Mouse (Mus musculus) embryonic fibroblast, embryonic 13.5 days (primary cell): Measurements from ENCODE around the gene Rpl13. TPM values are rescaled to one million over a fixed set of nuclear protein-coding genes. Genes with fewer than 3 reads are reported as not detected.

Source experiments
- H3K27ac ChIP-seq: 2 replicates; pipeline ENCODE4 v1.5.1; 2012; ENCODE audit warnings: low read length, control low read depth, inconsistent platforms; ENCODE audit not compliant: insufficient read depth
- H3K4me1 ChIP-seq: 2 replicates; pipeline ENCODE4 v1.6.1; 2011; ENCODE audit warnings: low read length; ENCODE audit not compliant: control insufficient read depth, insufficient read depth
- H3K4me3 ChIP-seq: 2 replicates; pipeline ENCODE4 v1.5.1; 2011; ENCODE audit warnings: mild to moderate bottlenecking, control low read depth, low read length; ENCODE audit not compliant: insufficient read depth
- CTCF ChIP-seq: IDR thresholded peaks from 2 replicates; pipeline ENCODE4 v1.5.1; 2011; ENCODE audit warnings: mild to moderate bottlenecking, control low read depth, low read length, moderate library complexity, borderline replicate concordance; ENCODE audit not compliant: insufficient read depth
- POLR2A ChIP-seq: IDR thresholded peaks from 2 replicates; pipeline ENCODE4 v1.6.1; 2011; ENCODE audit warnings: low read depth, mild to moderate bottlenecking, control low read depth, low read length, moderate library complexity
- polyA plus RNA-seq: library from polyadenylated mRNA; stranded (reverse); fragments of >200 nt; gene quantifications from 2 replicates; pipeline ENCODE4 v1.2.4, GENCODE M21; 2011; ENCODE audit warnings: low read depth; ENCODE audit not compliant: missing spikeins, insufficient read length

Gene Rpl13
- polyA plus RNA-seq: 1,585 and 1,789 TPM in 2 replicates

DNA sequence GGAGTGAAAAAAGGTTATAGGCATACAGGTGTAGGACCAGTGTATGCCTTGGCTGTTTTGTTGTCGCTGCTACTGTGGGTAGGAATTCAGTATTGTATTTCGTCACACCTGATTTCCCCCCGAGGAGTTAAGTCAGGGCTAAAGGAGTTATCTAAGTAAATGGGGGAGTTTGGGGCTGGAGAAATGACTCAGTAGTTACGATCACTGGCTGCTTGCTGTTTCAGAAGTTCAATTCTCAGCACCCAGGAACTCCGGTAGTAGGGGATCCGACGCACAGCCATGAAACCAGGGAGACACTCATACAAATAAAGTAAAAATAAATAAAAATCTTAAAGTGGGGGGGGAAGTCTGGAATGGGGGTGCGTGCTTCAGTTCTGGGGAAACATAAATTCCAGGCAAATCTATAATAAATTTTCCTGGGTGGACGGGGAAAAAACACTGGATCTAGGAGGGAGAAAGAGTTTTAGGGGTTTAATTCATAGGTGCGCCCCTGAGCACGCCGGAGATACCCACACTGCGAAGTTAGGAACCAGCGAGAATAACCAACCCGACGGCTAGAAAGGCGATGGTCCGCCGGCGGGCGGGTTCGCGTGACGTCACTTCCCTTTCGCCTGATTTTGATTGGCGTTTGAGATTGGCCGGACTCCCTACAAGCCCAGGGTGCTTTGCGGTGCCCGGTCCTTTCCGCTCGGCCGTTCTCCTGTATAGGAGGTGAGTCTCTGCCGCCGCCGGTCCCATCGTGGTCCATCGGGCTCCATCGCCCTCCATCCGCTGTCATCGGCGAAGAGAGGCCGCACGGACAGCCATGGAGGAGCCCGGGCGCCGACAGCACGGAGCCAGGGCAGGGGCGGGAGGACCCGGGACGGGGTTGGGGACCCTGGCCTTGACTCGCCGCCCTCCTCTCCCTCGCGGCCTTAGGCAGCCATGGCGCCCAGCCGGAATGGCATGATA is at the start of gene Rpl13:
Gene Rpl13, plus strand, starts transcription at position 616 of the 951 bp plus-strand sequence.
- Histone ChIP-seq H3K4me3 (peak within 1 kb of the TSS; percentile 95), H3K4me1 (peaks cover 4% of the 10 kb centered on the region), H3K27ac (peak within 1 kb of the TSS; percentile 59)
- TF ChIP-seq POLR2A: peak; percentile 96
- no peak for TF ChIP-seq CTCF

DNA sequence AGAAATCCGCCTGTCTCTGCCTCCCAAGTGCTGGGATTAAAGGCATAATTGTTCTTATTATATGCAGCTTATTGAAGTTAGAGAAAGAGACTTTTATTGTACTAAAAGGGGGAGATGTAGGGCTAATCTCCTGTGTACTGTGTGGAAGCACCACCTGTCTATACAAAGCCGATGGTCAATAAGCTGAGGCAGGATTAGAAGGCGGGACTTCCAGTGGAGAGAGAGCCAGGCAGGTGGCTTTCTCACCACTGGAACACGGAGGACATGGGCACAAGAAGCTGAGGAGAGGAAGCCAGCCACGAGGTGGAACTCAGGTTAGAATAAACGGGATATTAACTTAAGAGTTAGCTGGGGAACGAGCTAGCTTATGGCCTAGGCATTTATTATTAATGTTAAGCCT is 39.4 kb upstream of the Rpl13 start, which contains the start of gene Spg7:
Gene Spg7, plus strand, starts transcription at position 222 of the 400 bp plus-strand sequence.
- H3K27ac ChIP-seq: no peak within 1 kb of the TSS
- H3K4me3 ChIP-seq: no peak within 1 kb of the TSS
- peaks cover 7% of the 10 kb centered on the region; the same call in 1 of the 2 replicates for H3K4me1 ChIP-seq
- TF ChIP-seq CTCF (no peak), POLR2A (no peak)

DNA sequence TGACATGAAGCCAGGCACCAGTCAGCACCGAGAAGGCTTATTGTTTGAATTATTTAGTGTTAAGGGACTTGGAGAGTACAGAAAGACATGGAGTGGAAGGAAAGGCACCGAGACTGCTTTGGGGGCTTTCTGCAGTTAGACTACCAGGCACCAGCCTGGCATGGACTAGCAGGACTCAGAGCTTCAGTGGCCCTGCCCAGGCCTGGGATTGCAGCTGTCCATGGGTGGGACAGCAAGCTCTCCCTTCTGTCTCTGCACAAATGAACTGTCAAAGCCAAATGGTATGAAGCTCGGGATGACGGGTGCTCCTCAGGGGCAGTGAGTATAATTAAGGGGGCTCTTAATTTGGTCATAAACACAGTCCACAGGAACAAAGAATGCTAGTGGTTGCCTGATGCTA is 38.1 kb upstream of the Rpl13 start:
- H3K4me1 ChIP-seq: peaks cover 7% of the 10 kb centered on the region; the same call in 1 of the 2 replicates
- TF ChIP-seq POLR2A (no peak), CTCF (no peak)
- no peak overlapping the region for H3K4me3 ChIP-seq
- H3K27ac ChIP-seq: no peak overlapping the region

DNA sequence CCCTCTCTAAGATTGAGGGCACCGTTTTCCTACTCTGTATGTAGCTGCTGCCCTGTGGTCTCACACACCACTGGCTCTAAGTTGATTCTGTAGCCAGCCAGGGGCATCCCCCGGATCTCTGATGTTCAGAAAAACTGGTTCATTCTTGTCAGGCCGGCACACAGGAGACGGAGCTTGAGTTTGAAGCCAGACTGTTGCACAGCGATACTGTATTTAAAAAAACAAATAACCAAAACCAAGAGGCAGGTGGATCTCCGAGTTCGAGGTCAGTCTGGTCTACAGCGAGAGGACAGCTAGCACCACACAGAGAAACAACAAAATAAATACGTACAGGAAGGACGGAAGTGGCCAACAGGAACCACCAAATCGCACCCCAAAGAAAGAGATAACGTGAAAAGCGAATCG is 37.3 kb upstream of the Rpl13 start:
- Histone ChIP-seq H3K4me1 (peaks cover 7% of the 10 kb centered on the region; the same call in 1 of the 2 replicates), H3K4me3 (peak overlapping the region; percentile 41), H3K27ac (peak overlapping the region; percentile 79)
- no peak for TF ChIP-seq CTCF
- no peak for TF ChIP-seq POLR2A

DNA sequence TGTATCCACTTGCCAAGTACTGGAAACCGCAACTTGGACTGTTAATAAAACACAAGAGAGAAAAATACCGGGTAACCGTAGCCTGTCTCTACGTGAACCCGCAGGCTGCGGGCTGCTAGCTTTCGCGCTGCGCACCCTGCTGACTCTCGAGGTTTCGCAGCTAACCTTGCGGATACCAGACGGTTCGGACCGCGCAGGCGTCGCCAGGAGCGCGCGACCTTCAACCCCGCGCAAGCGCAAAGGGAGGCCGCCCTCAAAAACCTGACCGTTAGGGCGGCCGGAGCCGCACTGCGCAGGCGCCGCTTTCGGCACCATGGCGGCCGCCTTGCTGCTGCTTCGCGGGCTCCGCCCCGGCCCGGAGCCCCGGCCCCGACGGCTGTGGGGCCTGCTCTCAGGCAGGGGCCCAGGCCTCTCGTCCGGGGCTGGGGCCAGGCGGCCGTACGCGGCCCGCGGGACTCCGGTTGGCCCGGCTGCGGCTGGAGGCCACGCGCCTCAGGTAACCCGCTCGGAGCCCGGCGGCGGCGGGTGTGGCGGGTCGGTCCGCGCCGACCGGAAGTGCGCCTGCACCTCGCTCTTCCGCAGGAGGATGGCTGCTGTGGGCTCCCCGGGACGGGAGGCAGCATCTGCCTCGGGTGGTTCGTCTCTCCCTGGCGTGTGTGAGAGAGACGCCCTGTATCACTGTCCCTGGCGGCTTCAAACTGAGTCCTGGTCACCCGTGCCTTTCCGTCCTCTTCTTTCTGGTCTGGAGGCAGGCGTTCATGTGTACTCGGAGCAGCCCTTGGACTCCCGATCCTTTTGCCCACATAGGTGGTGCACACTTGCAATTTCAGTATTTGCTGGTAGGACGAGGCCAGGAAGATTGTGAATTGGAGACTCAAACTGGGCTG is 36.7 kb upstream of the Rpl13 start:
- Histone ChIP-seq H3K4me3 (peak overlapping the region; percentile 90), H3K4me1 (peaks cover 7% of the 10 kb centered on the region; the same call in 1 of the 2 replicates), H3K27ac (peak overlapping the region; percentile 79)
- TF ChIP-seq POLR2A (peak; percentile 93), CTCF (peak; percentile 67; the same call in 1 of the 2 replicates)

DNA sequence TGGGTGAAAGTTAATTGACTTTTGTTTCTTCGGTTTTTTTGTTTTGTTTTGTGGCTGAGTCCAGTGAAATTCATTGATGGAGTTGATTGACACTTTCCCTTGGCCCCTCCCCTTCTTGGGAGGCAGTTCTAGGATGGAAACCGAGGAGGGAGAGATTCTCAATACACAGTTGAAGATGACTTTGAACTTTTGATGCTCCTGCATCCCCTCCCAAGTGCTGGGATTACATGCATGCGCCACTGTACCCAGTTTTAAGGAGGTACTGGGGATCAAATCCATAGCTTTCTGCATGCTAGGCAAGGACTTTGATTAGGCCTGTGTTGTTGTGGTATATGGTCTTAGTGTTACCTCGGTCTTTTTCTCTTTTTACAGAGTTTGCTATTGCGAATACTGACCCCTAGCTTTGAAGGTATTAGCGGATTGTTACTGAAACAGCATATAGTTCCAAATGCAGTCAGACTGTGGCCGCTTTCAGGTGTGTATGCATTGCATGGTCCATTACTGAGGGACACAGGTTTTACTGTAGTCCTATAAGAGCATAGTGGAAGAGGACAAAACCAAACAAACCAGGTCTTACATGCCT is 36.0 kb upstream of the Rpl13 start:
- TF ChIP-seq CTCF: no peak
- no peak for TF ChIP-seq POLR2A
- Histone ChIP-seq H3K4me1 (peaks cover 7% of the 10 kb centered on the region; the same call in 1 of the 2 replicates), H3K27ac (peak overlapping the region; percentile 72), H3K4me3 (peak overlapping the region; percentile 90)

DNA sequence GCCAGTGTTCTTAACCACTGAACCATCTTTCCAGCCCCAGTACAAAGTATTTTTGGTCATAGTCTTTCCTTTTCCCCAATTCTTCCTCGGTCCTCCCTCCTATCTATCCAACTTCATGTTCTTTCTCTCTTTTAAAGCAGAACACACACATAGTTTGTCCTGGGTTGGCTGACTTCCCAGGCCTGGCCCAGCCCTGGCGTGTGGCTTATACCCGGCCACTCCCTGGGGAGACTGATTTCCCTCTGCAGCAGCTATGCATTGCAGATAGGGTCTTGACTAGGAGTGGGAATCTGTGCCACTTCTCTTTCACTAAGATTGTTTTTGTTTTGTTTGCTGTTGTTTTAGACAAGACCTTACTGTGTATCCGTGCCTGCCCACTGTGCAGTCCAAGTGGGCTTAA is 31.0 kb upstream of the Rpl13 start:
- Histone ChIP-seq H3K27ac (no peak overlapping the region), H3K4me1 (peaks cover 7% of the 10 kb centered on the region; the same call in 1 of the 2 replicates), H3K4me3 (no peak overlapping the region)
- TF ChIP-seq POLR2A: no peak
- no peak for TF ChIP-seq CTCF

DNA sequence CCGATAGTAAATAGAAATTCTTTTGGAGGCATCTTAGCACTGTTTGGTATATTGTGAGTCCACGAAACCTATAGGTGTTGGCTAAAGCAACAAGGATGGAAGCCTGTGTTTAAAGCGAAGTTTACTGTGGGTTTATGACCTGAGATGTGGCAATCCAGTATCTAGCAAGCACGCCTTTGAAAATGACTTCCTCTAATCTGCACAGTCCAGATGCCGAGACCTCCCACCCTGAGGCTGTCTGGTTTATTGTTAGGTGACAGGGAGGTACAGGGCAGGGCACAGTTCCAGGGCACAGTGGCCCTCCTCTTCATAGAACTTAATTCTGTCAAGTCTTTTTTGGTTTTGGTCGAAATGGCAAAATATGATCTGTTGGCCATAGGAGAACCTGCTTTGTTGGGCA is 24.9 kb upstream of the Rpl13 start:
- no peak overlapping the region for H3K27ac ChIP-seq
- no peak overlapping the region for H3K4me3 ChIP-seq
- H3K4me1 ChIP-seq: no peaks in the 10 kb centered on the region
- TF ChIP-seq POLR2A (no peak), CTCF (no peak)

DNA sequence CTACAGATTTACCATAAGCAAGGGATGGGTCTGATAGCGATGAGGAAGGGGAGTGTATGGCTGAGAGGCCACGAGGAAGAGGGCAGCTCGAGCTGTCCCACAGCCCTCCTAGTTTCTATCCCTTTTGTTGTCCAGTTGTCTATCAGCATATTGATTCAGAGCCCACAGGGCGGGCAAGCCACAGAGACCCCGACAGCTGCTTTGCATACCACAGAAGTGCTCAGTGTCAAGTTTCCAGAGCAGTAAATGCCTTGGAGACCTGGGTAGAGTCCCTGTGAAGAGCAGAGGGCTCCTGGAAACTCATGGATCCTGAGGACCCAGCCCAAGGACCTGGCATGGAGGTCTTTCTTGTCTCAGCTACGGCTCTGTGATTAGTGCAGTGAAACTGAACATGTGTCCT is 19.2 kb upstream of the Rpl13 start:
- H3K4me1 ChIP-seq: no peaks in the 10 kb centered on the region
- no peak overlapping the region for H3K27ac ChIP-seq
- H3K4me3 ChIP-seq: no peak overlapping the region
- TF ChIP-seq CTCF (no peak), POLR2A (no peak)

DNA sequence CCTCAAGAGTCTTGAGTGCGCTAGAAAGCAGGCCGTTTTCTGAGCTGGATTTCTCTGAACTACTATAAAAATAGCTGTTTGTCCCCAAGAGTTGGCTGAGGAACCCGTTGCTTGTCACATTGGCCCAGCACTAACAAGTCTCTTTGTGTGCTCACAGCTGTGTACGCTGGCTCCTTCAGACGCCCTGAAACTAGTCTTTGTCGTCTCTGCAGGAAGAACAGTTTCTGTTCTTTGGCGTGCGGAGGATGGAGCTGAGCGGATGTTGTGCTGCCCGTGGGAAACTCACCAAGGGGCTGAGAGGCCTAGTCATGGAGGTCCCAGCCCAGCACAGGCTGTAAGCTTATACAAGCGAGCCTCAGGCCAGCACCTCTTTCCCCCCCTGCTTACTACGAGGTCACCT is 18.5 kb upstream of the Rpl13 start:
- Histone ChIP-seq H3K4me1 (no peaks in the 10 kb centered on the region), H3K27ac (no peak overlapping the region), H3K4me3 (no peak overlapping the region)
- TF ChIP-seq POLR2A (no peak), CTCF (no peak)
